Mouse (Mus musculus): ENCODE results near the gene Bhlha15.

DNA sequence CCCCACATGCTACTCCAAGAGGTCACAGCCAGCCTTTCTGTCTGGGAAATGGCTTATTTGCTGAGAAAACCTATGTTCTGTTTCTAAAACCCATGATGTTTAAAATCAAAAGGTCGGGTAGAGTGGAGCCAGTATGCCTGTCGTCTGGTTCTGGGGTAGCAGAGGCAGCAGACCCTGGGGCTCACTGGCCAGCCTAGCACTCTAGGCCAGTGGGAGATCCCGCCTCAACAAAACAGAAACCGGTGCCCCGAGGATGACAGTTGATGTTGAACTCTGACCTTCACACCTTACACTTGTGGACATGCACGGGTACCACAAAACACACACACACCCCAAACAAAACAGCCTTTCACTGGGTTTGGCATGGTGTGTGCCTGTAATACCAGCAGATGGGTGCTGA is 1.7 kb upstream of the Bhlha15 start:
- TF ChIP-seq GATA1 (IDR thresholded peaks at IDR 0.05; ENCODE audit: borderline replicate concordance, low read length): no peak
- no peak for TF ChIP-seq CTCF (IDR thresholded peaks at IDR 0.05; ENCODE audit: low read depth, low read length)
- TF ChIP-seq POLR2AphosphoS5 (IDR thresholded peaks at IDR 0.05; ENCODE audit: insufficient replicate concordance, low read depth, low read length): no peak
- no peak for TF ChIP-seq GATA2 (IDR thresholded peaks at IDR 0.05; ENCODE audit: borderline replicate concordance, low read depth, low read length)
